Mouse (Mus musculus) c-Kit-positive CD71-positive TER-119-negative erythroid progenitor cells, embryonic 14.5 days (primary cell): ENCODE results near the gene Clcf1.
A peak's percentile ranks its signal among the peaks of the same experiment; 100 is the strongest.

Experiments used
- DNase-seq: peaks from one replicate; pipeline ENCODE4 v3.0.0-alpha.2; 2013; ENCODE audit warnings: low read depth

Clcf1 gene

GRCm38 (mm10) chr19:4193129-4193528, 20.9 kb upstream of the Clcf1 start:
- no peak for DNase-seq

GRCm38 (mm10) chr19:4194021-4194724, 19.9 kb upstream of the Clcf1 start:
- peak; percentile 22 for DNase-seq

- DNase-seq: no peak
These were observed 19.0 kb upstream of the Clcf1 start for GRCm38 (mm10) chr19:4194776-4195650.

GRCm38 (mm10) chr19:4196048-4196447, 18.0 kb upstream of the Clcf1 start:
- DNase-seq: no peak

GRCm38 (mm10) chr19:4196548-4196947, 17.5 kb upstream of the Clcf1 start:
- DNase-seq: no peak

GRCm38 (mm10) chr19:4197180-4197579, 16.9 kb upstream of the Clcf1 start:
- no peak for DNase-seq

GRCm38 (mm10) chr19:4201291-4201909, 12.6 kb upstream of the Clcf1 start, which contains the start of gene Rad9a:
Rad9a (minus strand) TSS chr19:4201662.
- peak; percentile 99 for DNase-seq

GRCm38 (mm10) chr19:4202149-4202548, 11.9 kb upstream of the Clcf1 start:
- no peak for DNase-seq

- DNase-seq: no peak
These were observed 10.9 kb upstream of the Clcf1 start for GRCm38 (mm10) chr19:4203148-4203547.

- no peak for DNase-seq
These were observed 10.3 kb upstream of the Clcf1 start for GRCm38 (mm10) chr19:4203604-4204326.

- no peak for DNase-seq
These were observed 9.1 kb upstream of the Clcf1 start for GRCm38 (mm10) chr19:4204889-4205288.

- DNase-seq: peak; percentile 43
These were observed 7.1 kb upstream of the Clcf1 start for GRCm38 (mm10) chr19:4206971-4207370.

- DNase-seq: no peak
These were observed 5.5 kb upstream of the Clcf1 start for GRCm38 (mm10) chr19:4208563-4208962.

- no peak for DNase-seq
These were observed 2.0 kb upstream of the Clcf1 start for GRCm38 (mm10) chr19:4211891-4212588.

- DNase-seq: no peak
These were observed 489 bp upstream of the Clcf1 start for GRCm38 (mm10) chr19:4213524-4213974.

GRCm38 (mm10) chr19:4214771-4215450, 873 bp downstream of the Clcf1 start:
- DNase-seq: no peak

- no peak for DNase-seq
These were observed 1.4 kb downstream of the Clcf1 start for GRCm38 (mm10) chr19:4215451-4215840.

GRCm38 (mm10) chr19:4216041-4216685, 2.1 kb downstream of the Clcf1 start:
- DNase-seq: no peak

- no peak for DNase-seq
These were observed 3.1 kb downstream of the Clcf1 start for GRCm38 (mm10) chr19:4217140-4217539.

- DNase-seq: no peak
These were observed 3.8 kb downstream of the Clcf1 start for GRCm38 (mm10) chr19:4217855-4218254.
